Mouse (Mus musculus) ES-Bruce4 (cell line): ENCODE results near the gene Fbxl8. TPM values are rescaled to one million over a fixed set of nuclear protein-coding genes. Genes with fewer than 3 reads are reported as not detected.

Source experiments
- H3K27ac ChIP-seq: 2 replicates; pipeline ENCODE4 v1.5.1; 2012; ENCODE audit warnings: low read length, inconsistent platforms; ENCODE audit not compliant: insufficient read depth
- H3K27me3 ChIP-seq: 2 replicates; pipeline ENCODE4 v1.6.1; 2012; ENCODE audit warnings: mild to moderate bottlenecking, low read length, inconsistent platforms; ENCODE audit not compliant: control insufficient read depth, poor library complexity, insufficient read depth, severe bottlenecking
- H3K36me3 ChIP-seq: 2 replicates; pipeline ENCODE4 v1.6.1; 2012; ENCODE audit warnings: inconsistent platforms, mild to moderate bottlenecking, low read length, moderate library complexity; ENCODE audit not compliant: control insufficient read depth, poor library complexity, insufficient read depth, severe bottlenecking
- H3K4me1 ChIP-seq: one replicate; pipeline ENCODE4 v1.8.1; 2011; ENCODE audit warnings: low read length; ENCODE audit not compliant: control insufficient read depth, insufficient read depth
- H3K4me3 ChIP-seq: 2 replicates; pipeline ENCODE4 v1.5.1; 2011; ENCODE audit warnings: low read depth, mild to moderate bottlenecking, low read length
- H3K9ac ChIP-seq: 2 replicates; pipeline ENCODE4 v1.6.1; 2012; ENCODE audit warnings: low read depth, mild to moderate bottlenecking, inconsistent platforms; ENCODE audit not compliant: poor library complexity, severe bottlenecking
- H3K9me3 ChIP-seq: replicated peaks from 2 replicates; pipeline ENCODE4 v1.6.1; 2012; ENCODE audit warnings: mild to moderate bottlenecking, low read length, inconsistent platforms; ENCODE audit not compliant: control insufficient read depth, poor library complexity, insufficient read depth, severe bottlenecking
- CTCF ChIP-seq: IDR thresholded peaks from one replicate; pipeline ENCODE4 v1.8.1; 2011; ENCODE audit warnings: low read depth, low read length
- EP300 ChIP-seq: IDR thresholded peaks from 2 replicates; pipeline ENCODE4 v1.6.1; 2011; ENCODE audit warnings: low read depth, low read length; ENCODE audit not compliant: insufficient read depth
- POLR2A ChIP-seq: IDR thresholded peaks from one replicate; pipeline ENCODE4 v1.8.1; 2011; ENCODE audit warnings: low read length; ENCODE audit not compliant: insufficient read depth
- polyA plus RNA-seq: library from polyadenylated mRNA; stranded (reverse); fragments of >200 nt; gene quantifications from 2 replicates; pipeline ENCODE4 v1.2.4, GENCODE M21; 2011; ENCODE audit warnings: low read depth; ENCODE audit not compliant: missing spikeins, insufficient read depth, insufficient read length

Gene Fbxl8
- polyA plus RNA-seq, 1 experiment = 1.5 TPM

GRCm38 (mm10) chr8:105310118-105310517 lies 45.7 kb downstream of the Fbxl8 start:
- no peak for TF ChIP-seq CTCF
- no peak for TF ChIP-seq EP300
- no peak for TF ChIP-seq POLR2A

GRCm38 (mm10) chr8:105311718-105312117 lies 47.3 kb downstream of the Fbxl8 start:
- 0 out of 2 replicates have a peak, but pooled peaks cover 6% of the 10 kb centered on the region for H3K36me3 ChIP-seq
- no peak overlapping the region for H3K4me3 ChIP-seq
- TF ChIP-seq POLR2A (no peak), EP300 (no peak), CTCF (no peak)

More at GRCm38 (mm10) chr8:105310118-105310517, 45.7 kb downstream of the Fbxl8 start:
- Histone ChIP-seq H3K4me3 (no peak overlapping the region), H3K9me3 (no peaks in the 10 kb centered on the region), H3K27ac (no peak overlapping the region), H3K4me1 (no peaks in the 10 kb centered on the region), H3K27me3 (no peaks in the 10 kb centered on the region), H3K9ac (no peak overlapping the region), H3K36me3 (0 out of 2 replicates have a peak, but pooled peaks cover 6% of the 10 kb centered on the region)

GRCm38 (mm10) chr8:105312891-105313481 lies 48.5 kb downstream of the Fbxl8 start:
- no peak for TF ChIP-seq CTCF
- 0 out of 2 replicates have a peak, but pooled peaks cover 1% of the 10 kb centered on the region for H3K36me3 ChIP-seq
- no peak overlapping the region for H3K4me3 ChIP-seq

More at GRCm38 (mm10) chr8:105311718-105312117, 47.3 kb downstream of the Fbxl8 start:
- no peaks in the 10 kb centered on the region for H3K9me3 ChIP-seq
- H3K9ac ChIP-seq = no peak overlapping the region
- H3K4me1 ChIP-seq = no peaks in the 10 kb centered on the region
- no peaks in the 10 kb centered on the region for H3K27me3 ChIP-seq
- H3K27ac ChIP-seq = no peak overlapping the region

GRCm38 (mm10) chr8:105313622-105314402 lies 49.4 kb downstream of the Fbxl8 start:
- Histone ChIP-seq H3K9me3 (no peaks in the 10 kb centered on the region), H3K9ac (no peak overlapping the region), H3K27me3 (no peaks in the 10 kb centered on the region), H3K27ac (no peak overlapping the region), H3K4me3 (no peak overlapping the region), H3K4me1 (no peaks in the 10 kb centered on the region), H3K36me3 (no peaks in the 10 kb centered on the region)
- no peak for TF ChIP-seq EP300
- no peak for TF ChIP-seq CTCF
- no peak for TF ChIP-seq POLR2A

More at GRCm38 (mm10) chr8:105312891-105313481, 48.5 kb downstream of the Fbxl8 start:
- Histone ChIP-seq H3K4me1 (no peaks in the 10 kb centered on the region), H3K27me3 (no peaks in the 10 kb centered on the region), H3K9me3 (no peaks in the 10 kb centered on the region), H3K27ac (no peak overlapping the region), H3K9ac (no peak overlapping the region)

- Histone ChIP-seq H3K9me3 (no peaks in the 10 kb centered on the region), H3K27ac (no peak overlapping the region), H3K9ac (no peak overlapping the region), H3K27me3 (no peaks in the 10 kb centered on the region), H3K4me3 (no peak overlapping the region), H3K4me1 (no peaks in the 10 kb centered on the region), H3K36me3 (no peaks in the 10 kb centered on the region)
- TF ChIP-seq EP300 (no peak), POLR2A (no peak), CTCF (no peak)
Measured at GRCm38 (mm10) chr8:105315073-105315769, 50.8 kb downstream of the Fbxl8 start.

- H3K27me3 ChIP-seq = no peaks in the 10 kb centered on the region
- H3K36me3 ChIP-seq = no peaks in the 10 kb centered on the region
- no peak overlapping the region for H3K9ac ChIP-seq
- H3K9me3 ChIP-seq = no peaks in the 10 kb centered on the region
- H3K4me3 ChIP-seq = no peak overlapping the region
- H3K4me1 ChIP-seq = no peaks in the 10 kb centered on the region
- TF ChIP-seq CTCF = no peak
- no peak overlapping the region for H3K27ac ChIP-seq
Measured at GRCm38 (mm10) chr8:105317941-105318340, 53.5 kb downstream of the Fbxl8 start.
